Mouse (Mus musculus): ENCODE results near the gene Tmprss11c. TPM values are rescaled to one million over a fixed set of nuclear protein-coding genes. Genes with fewer than 3 reads are reported as not detected.
"Not testable (repeated sequence)": the region's sequence is repeated elsewhere in the genome, so short reads cannot be mapped to it uniquely, and the experiment has no call there.

The Tmprss11c gene
- total RNA-seq (2015; ENCODE audit: low replicate concordance) (not detected in 2 replicates), total RNA-seq (2017; ENCODE audit: low replicate concordance) (not detected in 2 replicates)

GRCm38 (mm10) chr5:86289208-86289607 lies at the start of gene Tmprss11c:
Gene Tmprss11c (minus strand): TSS chr5:86289308.
- no peak for ATAC-seq (replicated peaks; ENCODE audit: low FRiP score, poor library complexity, severe bottlenecking)

DNA sequence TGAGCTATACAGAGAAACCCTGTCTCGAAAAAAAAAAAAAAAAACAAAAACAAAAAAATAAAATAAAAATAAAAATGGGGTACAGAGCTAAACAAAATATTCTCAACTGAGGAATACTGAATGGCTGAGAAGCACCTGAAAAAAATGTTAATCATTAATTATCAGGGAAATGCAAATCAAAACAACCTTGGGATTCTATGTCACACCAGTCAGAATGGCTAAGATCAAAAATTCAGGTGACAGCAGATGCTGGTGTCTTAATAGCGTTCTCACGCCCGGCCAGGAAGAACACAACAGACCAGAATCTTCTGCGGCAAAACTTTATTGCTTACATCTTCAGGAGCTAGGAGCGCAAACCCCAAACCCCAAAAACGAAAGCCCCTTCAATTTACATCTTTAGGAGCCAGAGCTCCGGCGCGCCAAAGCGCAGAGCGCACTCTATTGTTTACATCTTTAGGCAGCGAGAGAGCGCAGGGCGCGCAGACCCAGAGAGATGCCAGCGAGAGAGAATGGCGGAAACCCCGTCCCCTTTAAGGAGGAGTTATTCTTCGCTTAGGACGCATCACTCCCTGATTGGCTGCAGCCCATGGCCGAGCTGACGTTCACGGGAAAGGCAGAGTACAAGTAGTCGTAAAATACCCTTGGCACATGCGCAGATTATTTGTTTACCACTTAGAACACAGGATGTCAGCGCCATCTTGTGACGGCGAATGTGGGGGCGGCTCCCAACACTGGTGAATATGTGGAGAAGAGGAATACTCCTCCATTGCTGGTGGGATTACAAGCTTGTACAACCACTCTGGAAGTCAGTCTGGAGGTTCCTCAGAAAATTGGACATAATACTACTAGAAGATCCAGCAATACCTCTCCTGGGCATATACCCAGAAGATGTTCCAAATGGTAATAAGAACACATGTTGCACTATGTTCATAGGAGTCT lies 29.2 kb upstream of the Tmprss11c start:
- ATAC-seq (replicated peaks; ENCODE audit: low FRiP score, poor library complexity, severe bottlenecking), result not testable (repeated sequence)

- ATAC-seq (replicated peaks; ENCODE audit: low FRiP score, poor library complexity, severe bottlenecking), result no peak
Observed at GRCm38 (mm10) chr5:86306116-86306515, 17.0 kb upstream of the Tmprss11c start.

GRCm38 (mm10) chr5:86303877-86304276 lies 14.8 kb upstream of the Tmprss11c start:
- no peak for ATAC-seq (replicated peaks; ENCODE audit: low FRiP score, poor library complexity, severe bottlenecking)

- no peak for ATAC-seq (replicated peaks; ENCODE audit: low FRiP score, poor library complexity, severe bottlenecking)
Observed at GRCm38 (mm10) chr5:86246559-86246958, 42.5 kb downstream of the Tmprss11c start.

- ATAC-seq (replicated peaks; ENCODE audit: low FRiP score, poor library complexity, severe bottlenecking), result no peak
Observed at GRCm38 (mm10) chr5:86244880-86245279, 44.2 kb downstream of the Tmprss11c start.

GRCm38 (mm10) chr5:86244275-86244674 lies 44.8 kb downstream of the Tmprss11c start:
- no peak for ATAC-seq (replicated peaks; ENCODE audit: low FRiP score, poor library complexity, severe bottlenecking)

DNA sequence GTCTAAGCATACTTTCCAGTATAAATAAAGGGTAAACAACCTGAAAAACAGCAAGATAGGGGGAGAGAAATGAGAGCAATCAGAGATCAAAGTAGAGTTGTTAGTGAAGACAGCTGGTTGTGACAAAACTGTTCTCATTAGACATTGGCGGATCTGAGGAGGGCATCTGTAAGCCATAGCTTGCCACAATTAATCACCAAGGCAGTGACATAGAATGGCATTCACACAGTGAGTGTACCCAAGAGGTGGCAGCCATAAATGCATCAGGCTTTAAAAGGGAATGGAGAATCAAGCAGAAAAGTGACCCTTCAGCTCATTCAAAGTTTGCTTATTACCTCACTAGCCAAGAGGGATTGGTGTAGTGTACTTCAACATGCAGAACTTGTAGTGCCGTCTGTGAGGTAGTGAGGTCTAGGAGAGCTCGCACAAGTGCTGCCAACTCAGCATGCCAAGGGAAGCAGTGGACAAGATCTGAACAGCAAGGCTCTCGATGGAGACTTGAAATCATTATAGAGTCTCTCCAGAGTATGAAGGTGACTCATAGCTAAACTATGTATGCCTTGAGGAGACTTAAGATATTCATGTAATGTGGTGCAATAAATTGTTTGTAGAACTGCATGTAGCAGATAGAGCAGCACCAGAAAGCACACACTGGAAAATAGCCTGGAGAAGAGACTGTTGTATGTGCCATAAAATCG lies 61.8 kb downstream of the Tmprss11c start:
- no peak for ATAC-seq (replicated peaks; ENCODE audit: low FRiP score, poor library complexity, severe bottlenecking)

GRCm38 (mm10) chr5:86197801-86198200 lies 91.3 kb downstream of the Tmprss11c start, which contains the start of gene Gnrhr:
Gene Gnrhr (minus strand): TSS chr5:86197901.
- ATAC-seq (replicated peaks; ENCODE audit: low FRiP score, poor library complexity, severe bottlenecking), result no peak

- ATAC-seq (replicated peaks; ENCODE audit: low FRiP score, poor library complexity, severe bottlenecking), result peak; percentile 68; the same call in 1 of the 2 replicates
Observed at GRCm38 (mm10) chr5:86191356-86191755, 97.8 kb downstream of the Tmprss11c start.

DNA sequence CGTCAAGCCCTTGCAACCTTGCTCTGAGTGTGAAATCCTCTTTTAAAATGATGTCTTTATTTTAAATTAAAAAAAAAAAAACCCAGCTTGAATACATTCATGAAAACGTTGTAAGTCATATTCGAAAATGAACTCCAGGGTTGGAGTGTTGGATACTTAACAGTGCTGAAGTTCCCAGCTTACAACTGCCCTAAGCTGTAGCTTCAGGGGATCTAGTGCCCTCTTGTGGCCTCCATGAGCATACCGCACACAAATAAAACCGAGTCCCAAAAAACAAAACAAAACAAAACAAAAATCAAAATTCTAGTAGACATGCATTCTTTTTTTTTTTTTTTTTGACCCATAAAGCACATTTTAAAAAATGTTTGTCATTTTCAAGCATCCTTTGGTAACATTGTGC lies 98.3 kb downstream of the Tmprss11c start:
- ATAC-seq (replicated peaks; ENCODE audit: low FRiP score, poor library complexity, severe bottlenecking), result 0 out of 2 replicates have a peak, but pooled peaks have one; percentile 79

DNA sequence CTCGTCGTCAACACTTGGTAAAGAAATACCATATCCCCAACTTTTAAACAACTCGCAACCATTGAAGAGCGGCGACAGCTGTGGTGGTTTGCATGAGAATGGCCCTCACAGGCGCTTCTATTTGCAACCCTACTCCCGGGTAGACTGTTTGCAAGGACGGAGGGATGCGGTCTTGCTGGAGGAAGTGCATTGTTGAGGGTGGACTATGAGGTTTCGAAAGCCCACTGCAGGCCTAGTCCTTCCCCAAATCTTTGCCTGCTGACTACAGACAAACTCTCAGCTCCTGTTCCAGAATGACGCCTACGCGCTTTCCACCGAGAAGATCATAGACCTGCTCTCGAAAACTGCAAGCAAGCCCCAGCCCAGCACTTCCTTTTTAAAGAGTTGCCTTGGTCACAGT lies 98.8 kb downstream of the Tmprss11c start:
- no peak for ATAC-seq (replicated peaks; ENCODE audit: low FRiP score, poor library complexity, severe bottlenecking)

- ATAC-seq (replicated peaks; ENCODE audit: low FRiP score, poor library complexity, severe bottlenecking), result no peak
Observed at GRCm38 (mm10) chr5:86187441-86187840, 101.7 kb downstream of the Tmprss11c start.

Other genes starting within 250 kb of the Tmprss11c start
- gene Cenpc1, start 223.7 kb downstream of the Tmprss11c start, total RNA-seq (2015; ENCODE audit: low replicate concordance), result 41.8 and 46.7 TPM in 2 replicates
- gene Cenpc1, start 223.7 kb downstream of the Tmprss11c start, total RNA-seq (2017; ENCODE audit: low replicate concordance), result 33.7 and 40.4 TPM in 2 replicates
- gene Stap1, start 217.6 kb downstream of the Tmprss11c start, total RNA-seq (2015; ENCODE audit: low replicate concordance), result 8.3 and 12.3 TPM in 2 replicates
- gene Stap1, start 217.6 kb downstream of the Tmprss11c start, total RNA-seq (2017; ENCODE audit: low replicate concordance), result 14.8 and 18.1 TPM in 2 replicates
- 5.6 and 7.3 TPM in 2 replicates for gene Uba6, start 116.5 kb downstream of the Tmprss11c start, total RNA-seq (2015; ENCODE audit: low replicate concordance)
- 6.7 and 7.1 TPM in 2 replicates for gene Uba6, start 116.5 kb downstream of the Tmprss11c start, total RNA-seq (2017; ENCODE audit: low replicate concordance)
- not detected in 2 replicates for gene Gnrhr, start 91.4 kb downstream of the Tmprss11c start, total RNA-seq (2015; ENCODE audit: low replicate concordance)
- not detected in 2 replicates for gene Gnrhr, start 91.4 kb downstream of the Tmprss11c start, total RNA-seq (2017; ENCODE audit: low replicate concordance)
- gene Tmprss11d, start 84.1 kb upstream of the Tmprss11c start, total RNA-seq (2015; ENCODE audit: low replicate concordance), result not detected in 2 replicates
- not detected in 2 replicates for gene Tmprss11d, start 84.1 kb upstream of the Tmprss11c start, total RNA-seq (2017; ENCODE audit: low replicate concordance)
- not detected in 2 replicates for gene Tmprss11a, start 179.7 kb upstream of the Tmprss11c start, total RNA-seq (2015; ENCODE audit: low replicate concordance)
- not detected in 2 replicates for gene Tmprss11a, start 179.7 kb upstream of the Tmprss11c start, total RNA-seq (2017; ENCODE audit: low replicate concordance)
- not detected in 2 replicates for gene Tmprss11g, start 229.3 kb upstream of the Tmprss11c start, total RNA-seq (2015; ENCODE audit: low replicate concordance)
- gene Tmprss11g, start 229.3 kb upstream of the Tmprss11c start, total RNA-seq (2017; ENCODE audit: low replicate concordance), result not detected in 2 replicates

Data from erythroblast, adult 5-6 weeks (primary cell).